Comparison of ENCODE assay signal across 21 mouse cellular contexts in the genomic region with DNA sequence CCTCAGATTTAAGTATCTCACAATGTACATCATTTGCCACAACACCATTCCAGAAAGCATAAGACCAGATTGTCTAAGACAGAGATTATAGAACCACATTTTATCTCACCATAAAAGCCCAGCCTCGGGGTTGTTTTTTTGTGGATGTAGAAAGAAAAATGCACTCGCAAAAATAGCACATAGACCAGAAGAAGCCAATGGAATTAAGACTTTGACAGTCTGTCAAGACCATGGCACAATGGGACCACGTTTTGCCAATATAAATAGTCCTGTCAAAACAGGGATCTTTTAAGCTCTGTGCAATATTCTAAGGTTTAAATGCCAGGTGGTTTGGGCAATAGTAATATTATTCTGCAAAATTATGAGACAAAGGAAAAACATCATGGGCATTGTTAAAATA.
"Had no signal": no experiment of that assay in that cellular context is flagged by ENCODE, and none has a peak within 500 bp of the region (broad histone marks: within the 10 kb centered on the region; RNA-seq: fewer than 3 reads in every experiment).

No protein-coding gene starts in this region.

- DNase-seq: cerebellum, adult 2 months; cerebellum, adult 8-10 months; cerebellum, adult 9-10 months; cerebellum, adult 9-11 months; cerebellum, postnatal 10 days; cerebellum, postnatal 14 days; cerebellum, postnatal 25 days; cerebellum, postnatal 36 days; embryo, embryonic 11 days; forebrain, postnatal 0 days; gastrocnemius, adult 2 months; gastrocnemius, postnatal 10 days; gastrocnemius, postnatal 14 days; gastrocnemius, postnatal 25 days; heart, adult 11 months; heart, adult 18-20 months; heart, adult 2 months had no signal

- ATAC-seq: forebrain, embryonic 13.5 days; forebrain, embryonic 14.5 days; forebrain, embryonic 15.5 days; forebrain, embryonic 16.5 days; forebrain, postnatal 0 days had no signal
